Mouse (Mus musculus) embryo, embryonic 10.5 days (tissue): ENCODE measurements at regions not wholly inside any gene's neighbourhood (a gene's known extent, or its start where the extent isn't known, plus 50 kb on each side); places are given as distances from the start of the nearest gene placed in this dataset.

Experiments used
- DNase-seq: peaks from one replicate; pipeline ENCODE4 v3.0.0-alpha.2; 2015; ENCODE audit warnings: low spot score

GRCm38 (mm10) chr16:78156138-78156875, 145.0 kb upstream of the Cxadr start:
- DNase-seq: peak; percentile 75

- DNase-seq: no peak
Measured at GRCm38 (mm10) chr16:78153899-78154605, 147.2 kb upstream of the Cxadr start.

GRCm38 (mm10) chr16:78144146-78144545, 157.1 kb upstream of the Cxadr start:
- no peak for DNase-seq

GRCm38 (mm10) chr16:78135501-78135900, 165.8 kb upstream of the Cxadr start:
- no peak for DNase-seq

GRCm38 (mm10) chr16:78134531-78134930, 166.8 kb upstream of the Cxadr start:
- no peak for DNase-seq

GRCm38 (mm10) chr16:78121668-78122067, 179.6 kb upstream of the Cxadr start:
- no peak for DNase-seq

- DNase-seq: no peak
Measured at GRCm38 (mm10) chr16:78120346-78120899, 180.9 kb upstream of the Cxadr start.

GRCm38 (mm10) chr16:78104246-78104645, 197.0 kb upstream of the Cxadr start:
- DNase-seq: no peak

- DNase-seq: peak; percentile 41
Measured at GRCm38 (mm10) chr16:78101415-78102326, 199.6 kb upstream of the Cxadr start.

- no peak for DNase-seq
Measured at GRCm38 (mm10) chr16:78099842-78100241, 201.4 kb upstream of the Cxadr start.

- DNase-seq: no peak
Measured at GRCm38 (mm10) chr16:78099114-78099513, 202.2 kb upstream of the Cxadr start.

- no peak for DNase-seq
Measured at GRCm38 (mm10) chr16:78098555-78098954, 202.7 kb upstream of the Cxadr start.

GRCm38 (mm10) chr16:78096571-78096970, 204.7 kb upstream of the Cxadr start:
- DNase-seq: no peak

GRCm38 (mm10) chr16:78090155-78090554, 211.1 kb upstream of the Cxadr start:
- DNase-seq: no peak

- DNase-seq: no peak
Measured at GRCm38 (mm10) chr16:78067532-78068118, 233.7 kb upstream of the Cxadr start.

- DNase-seq: no peak
Measured at GRCm38 (mm10) chr16:78060516-78060915, 240.8 kb upstream of the Cxadr start.

GRCm38 (mm10) chr16:78057549-78057948, 243.7 kb upstream of the Cxadr start:
- no peak for DNase-seq

GRCm38 (mm10) chr16:78052133-78052532, 249.2 kb upstream of the Cxadr start:
- DNase-seq: no peak

- DNase-seq: no peak
Measured at GRCm38 (mm10) chr16:78040149-78040920, 261.0 kb upstream of the Cxadr start.

- DNase-seq: no peak
Measured at GRCm38 (mm10) chr16:78019605-78020285, 281.5 kb upstream of the Cxadr start.
